Mouse (Mus musculus) ES-E14 (cell line): ENCODE measurements at regions not wholly inside any gene's neighbourhood (a gene's known extent, or its start where the extent isn't known, plus 50 kb on each side); places are given as distances from the start of the nearest gene placed in this dataset.

Experiments
- CHD2 ChIP-seq: IDR thresholded peaks from 2 replicates; pipeline ENCODE4 v1.6.1; 2014; ENCODE audit warnings: mild to moderate bottlenecking, low read depth, low read length, inconsistent platforms
- HCFC1 ChIP-seq: IDR thresholded peaks from 2 replicates; pipeline ENCODE4 v1.6.1; 2012; ENCODE audit warnings: low read length, inconsistent platforms, borderline replicate concordance; ENCODE audit not compliant: insufficient read depth
- MAFK ChIP-seq: IDR thresholded peaks from 2 replicates; pipeline ENCODE4 v1.6.1; 2014; ENCODE audit warnings: mild to moderate bottlenecking, low read depth, low read length, inconsistent platforms; ENCODE audit not compliant: insufficient read depth
- ZC3H11A ChIP-seq: IDR thresholded peaks from 2 replicates; pipeline ENCODE4 v1.6.1; 2012; ENCODE audit warnings: low read depth, mild to moderate bottlenecking, inconsistent platforms, low read length, borderline replicate concordance
- ZNF384 ChIP-seq: IDR thresholded peaks from 2 replicates; pipeline ENCODE4 v1.6.1; 2012; ENCODE audit warnings: low read depth, low read length, inconsistent platforms

DNA sequence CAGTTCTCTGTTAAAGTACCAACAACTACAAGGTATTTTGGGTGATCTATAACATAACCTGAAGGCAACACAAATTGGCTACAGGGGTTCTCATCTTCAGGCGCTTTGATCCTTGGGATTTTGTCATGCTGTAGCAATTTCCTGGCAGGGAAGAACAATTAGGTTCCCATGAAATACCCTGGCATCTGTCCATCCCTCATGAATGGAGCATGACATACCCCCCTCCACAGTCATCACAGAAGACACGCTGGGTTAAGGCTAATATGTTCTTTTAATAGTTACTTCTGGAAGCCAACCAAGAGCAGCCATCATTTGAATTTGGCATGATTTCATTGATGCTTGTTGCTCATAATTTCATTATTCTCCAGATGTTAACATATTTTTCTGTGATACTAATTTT, 979.0 kb upstream of the Tenm3 start:
- no peak for TF ChIP-seq HCFC1
- no peak for TF ChIP-seq ZNF384
- TF ChIP-seq MAFK, result no peak
- no peak for TF ChIP-seq ZC3H11A
- no peak for TF ChIP-seq CHD2
